Mouse (Mus musculus): Measurements from ENCODE around the gene Atp8b4. TPM values are rescaled to one million over a fixed set of nuclear protein-coding genes. Genes with fewer than 3 reads are reported as not detected.

Gene Atp8b4
- polyA plus RNA-seq, 1 experiment from 2014 or later = 0.19 TPM

- Histone ChIP-seq H3K27me3 (no peaks in the 10 kb centered on the region), H3K36me3 (no peaks in the 10 kb centered on the region), H3K9ac (no peak overlapping the region), H3K9me3 (no peaks in the 10 kb centered on the region), H3K4me1 (replicated peaks) (no peaks in the 10 kb centered on the region), H3K4me3 (no peak overlapping the region), H3K4me2 (no peak overlapping the region), H3K27ac (no peak overlapping the region)
- ATAC-seq (ENCODE audit: low FRiP score) = 0 out of 2 replicates have a peak, but pooled peaks have one; percentile 68
- 14% methylated on average over 7 of the region's 7 CpGs for WGBS
Observed at GRCm38 (mm10) chr2:126520828-126521227, 20.4 kb upstream of the Atp8b4 start.

- no peaks in the 10 kb centered on the region for H3K27me3 ChIP-seq
- no peaks in the 10 kb centered on the region for H3K4me1 ChIP-seq (replicated peaks)
- no peaks in the 10 kb centered on the region for H3K36me3 ChIP-seq
- H3K27ac ChIP-seq = no peak overlapping the region
- no peaks in the 10 kb centered on the region for H3K9me3 ChIP-seq
- no peak for ATAC-seq (ENCODE audit: low FRiP score)
- no peak overlapping the region for H3K4me3 ChIP-seq
- no peak overlapping the region for H3K9ac ChIP-seq
- H3K4me2 ChIP-seq = no peak overlapping the region
- WGBS = 85% methylated on average over 11 of the region's 11 CpGs
Observed at GRCm38 (mm10) chr2:126519872-126520581, 19.6 kb upstream of the Atp8b4 start.

GRCm38 (mm10) chr2:126515069-126515826 is 14.8 kb upstream of the Atp8b4 start:
- no peak for ATAC-seq (ENCODE audit: low FRiP score)
- H3K9ac ChIP-seq = no peak overlapping the region
- 78% methylated on average over 6 of the region's 6 CpGs for WGBS
- H3K4me1 ChIP-seq (replicated peaks) = no peaks in the 10 kb centered on the region
- no peaks in the 10 kb centered on the region for H3K36me3 ChIP-seq
- H3K4me3 ChIP-seq = no peak overlapping the region
- no peaks in the 10 kb centered on the region for H3K27me3 ChIP-seq
- no peak overlapping the region for H3K4me2 ChIP-seq
- H3K9me3 ChIP-seq = no peaks in the 10 kb centered on the region
- no peak overlapping the region for H3K27ac ChIP-seq

GRCm38 (mm10) chr2:126508228-126508627 is 7.8 kb upstream of the Atp8b4 start:
- H3K4me3 ChIP-seq = no peak overlapping the region
- ATAC-seq (ENCODE audit: low FRiP score) = no peak
- H3K27ac ChIP-seq = no peak overlapping the region
- H3K27me3 ChIP-seq = no peaks in the 10 kb centered on the region
- H3K4me1 ChIP-seq (replicated peaks) = no peaks in the 10 kb centered on the region
- 69% methylated on average over 1 of the region's 1 CpGs for WGBS
- H3K9me3 ChIP-seq = no peaks in the 10 kb centered on the region
- H3K36me3 ChIP-seq = no peaks in the 10 kb centered on the region
- no peak overlapping the region for H3K4me2 ChIP-seq
- no peak overlapping the region for H3K9ac ChIP-seq

- Histone ChIP-seq H3K27ac (no peak overlapping the region), H3K27me3 (no peaks in the 10 kb centered on the region), H3K4me2 (no peak overlapping the region), H3K9me3 (no peaks in the 10 kb centered on the region), H3K9ac (no peak overlapping the region), H3K4me1 (replicated peaks) (no peaks in the 10 kb centered on the region), H3K36me3 (no peaks in the 10 kb centered on the region), H3K4me3 (no peak overlapping the region)
- 93% methylated on average over 5 of the region's 5 CpGs for WGBS
- no peak for ATAC-seq (ENCODE audit: low FRiP score)
Observed at GRCm38 (mm10) chr2:126507477-126507876, 7.0 kb upstream of the Atp8b4 start.

GRCm38 (mm10) chr2:126505156-126505555 is 4.7 kb upstream of the Atp8b4 start:
- H3K4me2 ChIP-seq = no peak overlapping the region
- H3K9ac ChIP-seq = no peak overlapping the region
- no peaks in the 10 kb centered on the region for H3K9me3 ChIP-seq
- 84% methylated on average over 1 of the region's 1 CpGs for WGBS
- ATAC-seq (ENCODE audit: low FRiP score) = no peak
- H3K36me3 ChIP-seq = no peaks in the 10 kb centered on the region
- H3K4me1 ChIP-seq (replicated peaks) = no peaks in the 10 kb centered on the region
- no peaks in the 10 kb centered on the region for H3K27me3 ChIP-seq
- no peak overlapping the region for H3K27ac ChIP-seq
- no peak overlapping the region for H3K4me3 ChIP-seq

- H3K9ac ChIP-seq = no peak overlapping the region
- H3K9me3 ChIP-seq = no peaks in the 10 kb centered on the region
- H3K36me3 ChIP-seq = no peaks in the 10 kb centered on the region
- H3K4me2 ChIP-seq = no peak overlapping the region
- 71% methylated on average over 8 of the region's 8 CpGs for WGBS
- H3K27ac ChIP-seq = no peak overlapping the region
- H3K27me3 ChIP-seq = 0 out of 2 replicates have a peak, but pooled peaks cover 5% of the 10 kb centered on the region
- no peaks in the 10 kb centered on the region for H3K4me1 ChIP-seq (replicated peaks)
- no peak overlapping the region for H3K4me3 ChIP-seq
- ATAC-seq (ENCODE audit: low FRiP score) = no peak
Observed at GRCm38 (mm10) chr2:126499730-126500129, 744 bp downstream of the Atp8b4 start.

GRCm38 (mm10) chr2:126498761-126499452 is 1.6 kb downstream of the Atp8b4 start:
- Histone ChIP-seq H3K4me1 (replicated peaks) (no peaks in the 10 kb centered on the region), H3K4me2 (no peak overlapping the region), H3K9me3 (no peaks in the 10 kb centered on the region), H3K9ac (no peak overlapping the region), H3K36me3 (no peaks in the 10 kb centered on the region), H3K4me3 (no peak overlapping the region), H3K27me3 (0 out of 2 replicates have a peak, but pooled peaks cover 5% of the 10 kb centered on the region), H3K27ac (no peak overlapping the region)
- no peak for ATAC-seq (ENCODE audit: low FRiP score)
- 89% methylated on average over 11 of the region's 11 CpGs for WGBS

- Histone ChIP-seq H3K4me3 (no peak overlapping the region), H3K27me3 (0 out of 2 replicates have a peak, but pooled peaks cover 5% of the 10 kb centered on the region), H3K9me3 (no peaks in the 10 kb centered on the region), H3K36me3 (no peaks in the 10 kb centered on the region), H3K27ac (no peak overlapping the region), H3K4me1 (replicated peaks) (no peaks in the 10 kb centered on the region), H3K9ac (no peak overlapping the region), H3K4me2 (no peak overlapping the region)
- 83% methylated on average over 9 of the region's 9 CpGs for WGBS
- no peak for ATAC-seq (ENCODE audit: low FRiP score)
Observed at GRCm38 (mm10) chr2:126496838-126497237, 3.6 kb downstream of the Atp8b4 start.

- no peak overlapping the region for H3K9ac ChIP-seq
- 86% methylated on average over 14 of the region's 14 CpGs for WGBS
- H3K4me2 ChIP-seq = no peak overlapping the region
- 0 out of 2 replicates have a peak, but pooled peaks cover 5% of the 10 kb centered on the region for H3K27me3 ChIP-seq
- H3K36me3 ChIP-seq = no peaks in the 10 kb centered on the region
- H3K27ac ChIP-seq = no peak overlapping the region
- no peak overlapping the region for H3K4me3 ChIP-seq
- no peaks in the 10 kb centered on the region for H3K9me3 ChIP-seq
- peak; percentile 44; the same call in 1 of the 2 replicates for ATAC-seq (ENCODE audit: low FRiP score)
- H3K4me1 ChIP-seq (replicated peaks) = no peaks in the 10 kb centered on the region
Observed at GRCm38 (mm10) chr2:126495832-126496695, 4.4 kb downstream of the Atp8b4 start.

GRCm38 (mm10) chr2:126495230-126495629 is 5.2 kb downstream of the Atp8b4 start:
- Histone ChIP-seq H3K27ac (no peak overlapping the region), H3K4me3 (no peak overlapping the region), H3K9ac (no peak overlapping the region), H3K27me3 (0 out of 2 replicates have a peak, but pooled peaks cover 5% of the 10 kb centered on the region), H3K4me1 (replicated peaks) (no peaks in the 10 kb centered on the region), H3K9me3 (no peaks in the 10 kb centered on the region), H3K4me2 (no peak overlapping the region), H3K36me3 (no peaks in the 10 kb centered on the region)
- WGBS = 45% methylated on average over 7 of the region's 7 CpGs
- ATAC-seq (ENCODE audit: low FRiP score) = no peak

All from hindbrain, embryonic 13.5 days (tissue).